Mouse (Mus musculus): ENCODE data around the gene Col9a3. TPM values are rescaled to one million over a fixed set of nuclear protein-coding genes. Genes with fewer than 3 reads are reported as not detected.

Col9a3 gene
- 0.69 and 1.1 TPM in 2 replicates for polyA plus RNA-seq (2012; rRNA removed)

DNA sequence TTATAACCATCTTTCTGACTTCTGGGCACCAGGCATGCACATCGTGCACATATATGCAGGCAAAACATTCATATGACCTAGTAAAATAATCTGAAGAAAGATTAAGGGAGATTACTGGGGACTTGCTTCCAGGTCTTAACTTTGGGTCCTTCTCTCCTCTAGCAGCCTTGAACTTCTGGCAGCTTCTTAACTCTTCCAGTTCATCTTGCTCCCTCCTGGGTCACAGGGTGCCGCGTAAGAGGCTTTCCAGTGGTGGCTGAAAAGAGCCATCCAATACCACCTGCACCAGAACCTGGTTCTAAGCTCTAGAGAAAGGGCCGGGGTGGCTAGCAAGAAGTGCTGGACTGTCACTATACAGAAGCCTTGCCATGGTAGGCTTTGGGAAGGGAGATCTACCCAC is at the start of gene Col9a3:
Gene Col9a3, plus strand, starts transcription at position 301 of the 400 bp plus-strand sequence.

DNA sequence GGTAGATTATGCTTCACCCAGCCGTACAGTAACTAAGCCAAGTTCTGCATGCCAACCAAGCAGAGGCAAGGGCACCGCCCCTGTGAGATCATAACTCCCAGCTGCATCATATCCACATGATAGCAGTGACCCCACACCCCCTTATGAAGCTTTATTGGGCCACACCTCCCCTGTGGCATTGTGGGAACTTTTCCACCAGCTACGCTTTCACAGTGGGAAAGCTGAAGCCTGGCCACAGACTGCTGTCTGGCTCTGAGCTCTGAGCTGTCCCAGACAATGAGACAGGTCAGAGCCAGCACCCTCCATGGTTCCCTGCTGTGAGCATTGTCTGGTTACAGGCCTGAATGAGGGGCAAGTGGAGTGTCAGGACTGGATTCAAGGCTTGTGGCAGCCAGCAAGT is 16.6 kb upstream of the Col9a3 start, which contains the start of gene Mrgbp:
Gene Mrgbp, plus strand, starts transcription at position 303 of the 400 bp plus-strand sequence.

DNA sequence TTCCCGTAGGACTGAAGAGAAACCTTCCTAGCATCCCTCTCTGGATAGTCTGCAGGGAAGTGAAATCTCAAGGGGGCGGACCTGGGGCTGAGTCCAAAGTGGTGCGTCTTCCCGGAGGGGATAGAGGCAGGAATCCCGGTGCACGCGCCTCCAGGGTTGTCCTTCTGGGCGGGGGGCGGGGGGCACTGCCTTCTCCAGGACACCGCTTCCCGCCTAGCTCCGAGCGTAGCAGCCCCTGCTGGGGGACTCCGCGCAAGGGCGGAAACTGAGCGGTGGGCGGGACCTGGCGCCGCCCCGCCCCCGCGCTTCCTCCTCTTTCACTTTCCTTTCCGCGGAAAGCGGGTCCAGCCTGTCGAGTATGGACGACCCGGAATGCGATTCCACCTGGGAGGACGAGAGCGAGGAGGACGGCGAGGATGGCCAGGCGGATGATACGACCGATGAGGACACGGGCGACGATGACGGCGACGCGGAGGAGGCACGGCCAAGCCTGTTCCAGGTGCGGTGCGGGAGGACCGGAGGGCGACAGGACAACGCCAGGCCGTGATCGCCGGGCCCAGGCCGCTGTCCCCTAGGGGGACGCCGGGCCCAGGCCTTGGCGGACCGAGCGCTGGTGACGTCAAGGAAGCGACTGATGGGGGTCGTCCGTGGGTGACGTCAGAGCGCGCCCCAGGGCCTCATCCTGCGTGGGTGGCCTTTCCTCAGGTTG is 8.3 kb upstream of the Col9a3 start, which contains the start of gene Ogfr:
Gene Ogfr, plus strand, starts transcription at position 123 of the 709 bp plus-strand sequence.

DNA sequence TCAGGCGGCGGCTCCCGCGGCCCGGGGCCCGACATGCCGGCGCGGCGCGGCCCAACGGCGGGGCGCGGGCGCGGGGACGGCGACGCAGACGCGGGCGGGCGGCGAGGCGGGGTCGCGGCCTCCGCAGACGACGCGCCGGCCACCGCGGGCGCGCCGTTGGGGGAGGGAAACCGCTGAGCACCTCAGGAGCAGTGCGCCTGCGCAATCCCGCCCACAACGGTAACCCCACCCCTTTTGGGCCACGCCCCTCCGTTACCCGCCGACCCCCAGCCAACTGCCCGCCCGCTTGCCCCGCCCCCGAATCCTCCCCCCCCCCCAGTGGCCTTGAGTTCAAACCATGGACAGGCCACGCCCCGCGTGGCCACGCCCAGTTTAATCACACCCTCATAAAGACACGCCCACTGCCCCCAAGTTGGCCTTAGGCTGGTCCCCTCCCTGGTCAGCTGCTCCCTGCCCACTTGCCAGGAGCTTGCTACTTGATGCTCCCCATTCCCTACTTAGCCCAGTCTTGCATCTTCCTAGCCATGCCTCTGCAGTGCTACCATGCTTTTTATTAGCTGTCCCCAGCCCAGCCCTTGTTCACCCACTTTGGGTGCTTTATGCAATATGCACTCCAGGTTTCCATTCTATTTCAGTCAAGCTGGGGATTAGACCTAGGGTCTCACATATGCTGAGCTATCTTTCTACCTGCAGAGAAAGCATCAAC is 45.1 kb downstream of the Col9a3 start, which contains the start of gene Tcfl5:
Gene Tcfl5, minus strand, starts transcription at position 154 of the 706 bp plus-strand sequence.

Other genes starting within 250 kb of the Col9a3 start
- gene Slco4a1, start 141.5 kb upstream of the Col9a3 start, polyA plus RNA-seq (2012; rRNA removed): 12.3 and 13.6 TPM in 2 replicates
- gene Ntsr1, start 97.8 kb upstream of the Col9a3 start, polyA plus RNA-seq (2012; rRNA removed): 1.5 and 2.0 TPM in 2 replicates
- 30.0 and 34.1 TPM in 2 replicates for gene Mrgbp, start 16.5 kb upstream of the Col9a3 start, polyA plus RNA-seq (2012; rRNA removed)
- gene Ogfr, start 8.5 kb upstream of the Col9a3 start, polyA plus RNA-seq (2012; rRNA removed): 30.5 and 47.5 TPM in 2 replicates
- gene Tcfl5, start 44.9 kb downstream of the Col9a3 start, polyA plus RNA-seq (2012; rRNA removed): not detected in 2 replicates
- gene Dido1, start 112.2 kb downstream of the Col9a3 start, polyA plus RNA-seq (2012; rRNA removed): 10.3 and 11.9 TPM in 2 replicates
- gene Gid8, start 112.3 kb downstream of the Col9a3 start, polyA plus RNA-seq (2012; rRNA removed): 24.9 and 27.5 TPM in 2 replicates
- gene Slc17a9, start 127.5 kb downstream of the Col9a3 start, polyA plus RNA-seq (2012; rRNA removed): 189 and 202 TPM in 2 replicates
- not detected in 2 replicates for gene Bhlhe23, start 179.1 kb downstream of the Col9a3 start, polyA plus RNA-seq (2012; rRNA removed)

Data from colon, adult 2 months (tissue).